Mouse (Mus musculus) mature B cell (primary cell): ENCODE data around the gene Eef1akmt3.

Source experiments
- in situ Hi-C: fragments of 300-500 bp; cut with MboI; formaldehyde crosslinking; loops from 2 replicates; pipeline ENCODE4 v1.14.3; 2019

Gene Eef1akmt3

DNA sequence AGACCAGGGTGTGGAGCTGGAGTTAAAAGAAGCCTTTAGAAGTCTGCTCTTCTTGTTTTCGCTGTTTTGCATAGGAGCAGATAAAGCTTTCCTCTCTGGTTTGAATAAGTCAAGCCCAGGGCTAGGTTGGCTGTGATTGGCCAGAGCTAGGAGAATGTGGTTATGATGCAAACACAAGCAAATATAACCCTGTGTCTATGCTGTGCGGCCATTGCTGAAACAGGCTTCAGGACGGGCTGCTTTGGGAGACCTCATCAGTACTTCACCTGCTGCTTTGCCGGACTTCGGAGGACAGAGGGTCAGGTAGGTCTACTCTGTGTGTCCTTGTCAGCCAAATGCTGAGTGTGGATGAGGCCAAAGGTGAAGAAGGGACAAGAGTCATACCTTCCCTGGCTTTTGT is 40.8 kb downstream of the Eef1akmt3 start, which contains the start of gene Avil:
TSS of gene Avil (plus strand) at position 181 of the 400 bp plus-strand sequence.
- in situ Hi-C loops, result no loop called here

- in situ Hi-C loops, result no loop called here
These were observed 43.8 kb downstream of the Eef1akmt3 start for GRCm38 (mm10) chr10:126997340-126998113.

- in situ Hi-C loops, result loop anchor here (5.0 kb wide), 1 partner anchor 76 kb away; no protein-coding TSS in a partner anchor
These were observed 47.7 kb downstream of the Eef1akmt3 start for GRCm38 (mm10) chr10:126993621-126994020.

- in situ Hi-C loops, result loop anchor here (5.0 kb wide), 1 partner anchor 74 kb away; no protein-coding TSS in a partner anchor
These were observed 49.6 kb downstream of the Eef1akmt3 start for GRCm38 (mm10) chr10:126991676-126992075.

GRCm38 (mm10) chr10:126990313-126991056 is 50.8 kb downstream of the Eef1akmt3 start:
- in situ Hi-C loops, result loop anchor here (5.0 kb wide), 1 partner anchor 73 kb away; no protein-coding TSS in a partner anchor

DNA sequence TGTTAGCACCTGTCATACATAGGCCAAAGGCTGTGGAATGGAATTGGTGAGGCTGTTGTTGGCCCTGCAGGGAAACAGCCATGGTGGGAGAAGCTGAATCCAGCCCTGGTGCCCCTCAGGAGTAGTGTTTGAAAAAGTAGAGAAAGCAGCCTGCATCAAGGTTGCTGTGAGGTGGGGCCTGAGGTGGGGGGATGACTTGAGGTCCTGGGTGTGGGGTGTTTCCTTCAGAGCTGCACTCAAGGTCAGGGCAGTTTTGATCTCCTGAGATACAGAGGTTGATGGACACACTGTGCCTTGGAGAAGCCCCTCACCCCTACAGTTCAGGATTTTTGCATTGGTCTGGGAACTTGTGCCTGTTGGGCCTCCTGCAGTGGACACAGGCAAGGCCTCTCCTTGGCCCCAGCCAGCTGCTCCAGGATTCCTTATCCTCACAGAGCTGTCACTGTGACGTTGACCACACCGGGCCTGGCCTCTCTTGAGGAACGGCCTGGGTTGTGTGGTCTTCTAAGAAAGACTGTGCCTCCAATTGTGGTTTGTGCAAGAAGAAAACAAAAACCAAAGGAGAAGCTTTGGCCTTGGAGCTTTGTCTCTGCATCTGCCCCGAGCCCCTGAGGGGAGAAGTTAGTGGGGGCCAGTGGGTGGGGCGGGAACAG is 52.7 kb downstream of the Eef1akmt3 start:
- in situ Hi-C loops, result no loop called here

DNA sequence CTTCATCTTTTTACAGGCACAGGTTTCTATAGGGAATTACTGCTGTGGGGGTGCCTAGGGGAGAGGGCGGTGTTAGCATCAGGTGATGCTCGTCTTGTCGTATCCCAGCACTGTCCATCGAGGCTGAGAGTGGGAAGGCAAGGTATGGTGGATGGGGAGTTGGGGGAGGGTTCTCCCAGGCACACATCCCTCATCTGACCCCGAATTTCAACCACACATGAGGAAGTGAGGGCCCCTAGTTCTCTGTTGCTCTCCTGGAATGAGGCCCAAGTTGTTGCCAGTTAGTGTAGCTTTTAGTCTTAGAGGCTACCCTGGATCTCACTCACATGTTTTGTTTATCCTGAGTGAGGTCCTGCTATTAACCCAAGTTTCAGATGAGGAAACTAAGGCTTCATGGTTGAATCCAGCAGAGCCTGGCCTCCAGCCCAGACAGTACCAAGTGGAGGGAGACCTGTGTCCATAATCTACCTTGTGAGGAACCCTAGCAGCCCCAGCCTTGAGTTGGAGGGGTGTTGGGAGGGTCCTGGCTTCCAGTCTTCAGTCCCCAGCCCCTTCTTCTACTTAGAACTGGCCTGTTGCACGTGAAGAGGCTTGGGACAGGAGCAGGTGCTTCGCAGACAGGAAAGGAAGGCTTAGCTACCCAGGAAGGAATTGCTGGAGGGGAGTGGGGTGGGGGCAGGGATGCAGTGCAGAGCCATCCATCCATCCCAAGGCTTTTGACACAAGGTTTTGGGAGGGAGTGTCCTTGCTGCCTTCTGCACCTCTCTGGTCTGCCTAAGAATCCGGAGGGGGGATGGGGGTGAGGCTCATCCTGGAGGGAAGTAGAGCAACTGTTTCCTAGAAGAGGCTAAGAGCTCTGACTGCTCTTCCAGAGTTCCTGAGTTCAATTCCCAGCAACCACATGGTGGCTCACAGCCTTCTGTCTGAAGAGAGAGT is 53.9 kb downstream of the Eef1akmt3 start:
- in situ Hi-C loops, result no loop called here

GRCm38 (mm10) chr10:126986541-126986961 is 54.8 kb downstream of the Eef1akmt3 start:
- in situ Hi-C loops, result no loop called here

GRCm38 (mm10) chr10:126985579-126985978 is 55.7 kb downstream of the Eef1akmt3 start:
- in situ Hi-C loops, result no loop called here

- in situ Hi-C loops, result no loop called here
These were observed 56.2 kb downstream of the Eef1akmt3 start for GRCm38 (mm10) chr10:126985127-126985526.

DNA sequence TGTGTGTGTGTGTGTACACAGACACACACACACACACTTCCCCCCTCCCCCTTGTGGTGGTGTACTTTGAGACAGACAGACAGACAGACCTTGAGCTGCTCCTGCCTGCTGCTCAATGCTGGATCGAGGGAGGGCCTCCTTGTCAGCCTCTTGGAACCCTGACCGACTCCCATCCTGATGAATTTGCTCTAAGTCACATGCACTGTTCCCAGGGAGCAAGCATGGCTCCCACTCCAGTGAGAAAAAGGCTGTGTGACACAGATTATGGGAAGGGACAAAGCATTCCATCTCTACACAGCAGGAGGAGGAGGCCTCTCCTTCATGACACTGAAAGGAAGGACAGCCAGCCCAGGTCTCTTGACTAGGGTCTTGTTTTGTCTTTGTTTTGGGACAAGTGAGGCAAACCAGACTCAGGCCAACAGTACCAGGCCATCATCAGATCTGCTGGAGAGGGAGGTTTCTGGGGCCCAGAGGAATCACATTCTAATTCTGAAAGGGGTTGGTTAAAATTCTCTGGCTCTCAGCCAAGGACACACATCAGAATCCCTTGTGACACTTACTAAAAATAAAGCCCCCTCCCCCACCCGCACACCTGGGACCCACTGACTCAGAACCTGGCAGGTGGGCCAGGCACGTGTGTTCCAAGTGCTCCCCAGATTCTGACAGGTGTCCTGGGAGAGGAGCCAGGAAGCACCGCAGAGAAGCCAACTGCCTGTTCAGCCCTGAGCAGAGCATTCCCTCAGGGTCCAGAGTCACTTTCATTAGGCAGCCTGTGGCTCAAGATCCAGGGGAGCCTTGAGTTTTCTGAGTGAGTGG is 56.9 kb downstream of the Eef1akmt3 start:
- in situ Hi-C loops, result no loop called here

- in situ Hi-C loops, result no loop called here
These were observed 58.1 kb downstream of the Eef1akmt3 start for GRCm38 (mm10) chr10:126983193-126983725.

DNA sequence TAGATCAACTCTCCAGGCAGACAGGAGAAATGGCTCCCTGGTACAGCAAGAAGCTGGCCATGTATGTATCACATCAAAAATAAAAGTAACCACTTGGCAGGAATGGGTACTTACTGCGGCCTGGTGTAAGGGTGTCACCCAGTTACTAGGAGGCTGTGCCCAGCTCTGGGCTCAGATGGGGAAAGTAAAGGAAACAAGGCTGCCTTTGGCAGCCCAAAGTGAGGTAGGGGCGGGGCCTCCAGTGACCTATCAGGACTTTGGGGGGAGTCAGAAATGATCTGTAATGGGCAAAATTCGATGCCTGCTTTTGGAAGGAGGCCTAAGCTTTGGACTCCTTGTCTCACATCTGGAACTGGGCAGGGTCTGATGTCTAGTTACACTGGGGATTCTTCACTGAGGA is 59.6 kb downstream of the Eef1akmt3 start:
- in situ Hi-C loops, result no loop called here
